Mouse (Mus musculus): ENCODE data around the gene Stk32c.

Stk32c gene

GRCm38 (mm10) chr7:139091681-139092080 lies 121.4 kb downstream of the Stk32c start:
- no peak for DNase-seq

GRCm38 (mm10) chr7:139089892-139090874 lies 122.9 kb downstream of the Stk32c start:
- no peak for DNase-seq

- peak; percentile 82 for DNase-seq
Observed at GRCm38 (mm10) chr7:139087801-139088200, 125.3 kb downstream of the Stk32c start.

GRCm38 (mm10) chr7:139086195-139087158 lies 126.6 kb downstream of the Stk32c start:
- DNase-seq = no peak

- DNase-seq = peak; percentile 92
Observed at GRCm38 (mm10) chr7:139085629-139086194, 127.4 kb downstream of the Stk32c start, which contains the start of gene Dpysl4. Gene Dpysl4, plus strand, starts transcription at chr7:139086001.

- no peak for DNase-seq
Observed at GRCm38 (mm10) chr7:139084316-139084715, 128.8 kb downstream of the Stk32c start.

- no peak for DNase-seq
Observed at GRCm38 (mm10) chr7:139082281-139082680, 130.8 kb downstream of the Stk32c start.

GRCm38 (mm10) chr7:139081158-139081557 lies 131.9 kb downstream of the Stk32c start:
- no peak for DNase-seq

- DNase-seq = no peak
Observed at GRCm38 (mm10) chr7:139080714-139081113, 132.4 kb downstream of the Stk32c start.

- no peak for DNase-seq
Observed at GRCm38 (mm10) chr7:139079141-139079540, 134.0 kb downstream of the Stk32c start.

- DNase-seq = no peak
Observed at GRCm38 (mm10) chr7:139078181-139078580, 134.9 kb downstream of the Stk32c start.

- no peak for DNase-seq
Observed at GRCm38 (mm10) chr7:139077283-139077682, 135.8 kb downstream of the Stk32c start.

- no peak for DNase-seq
Observed at GRCm38 (mm10) chr7:139075054-139075794, 137.9 kb downstream of the Stk32c start.

- no peak for DNase-seq
Observed at GRCm38 (mm10) chr7:139074189-139074588, 138.9 kb downstream of the Stk32c start.

- DNase-seq = peak; percentile 85
Observed at GRCm38 (mm10) chr7:139068182-139068623, 144.9 kb downstream of the Stk32c start.

GRCm38 (mm10) chr7:139063406-139063805 lies 149.7 kb downstream of the Stk32c start:
- DNase-seq = no peak
